Mouse (Mus musculus): ENCODE results near the gene Abhd12. TPM values are rescaled to one million over a fixed set of nuclear protein-coding genes. Genes with fewer than 3 reads are reported as not detected.

Abhd12 gene
- polyA plus RNA-seq (2017; shearing (Covaris generic)): 15.3 TPM

DNA sequence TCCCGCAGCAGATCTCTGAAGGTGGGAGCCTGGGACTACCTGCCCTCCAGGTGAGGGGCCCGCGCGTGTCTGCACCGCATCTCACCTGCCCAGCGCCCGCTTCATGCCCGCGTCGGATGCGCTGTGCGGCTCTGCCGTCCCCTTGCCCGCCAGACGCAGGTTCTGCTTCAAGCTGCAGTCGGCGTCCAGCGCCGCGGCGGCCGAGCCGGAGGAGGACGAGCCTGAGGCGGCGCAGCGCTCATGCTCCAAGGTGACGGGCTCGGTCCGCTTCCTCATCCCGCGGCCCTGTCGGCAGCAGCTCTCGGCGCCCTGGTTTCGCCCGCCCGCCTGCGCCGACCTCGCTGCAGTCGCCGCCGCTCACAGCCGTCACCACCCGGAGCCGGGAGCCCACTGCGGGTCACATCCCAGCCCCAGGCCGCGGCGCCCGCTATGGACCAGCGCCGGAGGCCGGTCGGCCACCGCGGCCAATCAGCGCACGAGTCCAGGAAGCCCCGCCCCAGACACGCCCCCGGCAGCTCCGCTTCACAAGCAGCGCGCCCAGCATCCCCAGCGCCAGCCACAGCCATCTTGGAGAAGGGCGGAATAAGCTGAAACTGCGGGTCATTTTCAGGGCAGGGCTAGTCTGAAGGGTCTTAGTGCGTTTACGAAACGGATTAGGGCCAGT, at the start of gene Abhd12:
TSS of gene Abhd12 (minus strand) at position 470 of the 664 bp plus-strand sequence.

DNA sequence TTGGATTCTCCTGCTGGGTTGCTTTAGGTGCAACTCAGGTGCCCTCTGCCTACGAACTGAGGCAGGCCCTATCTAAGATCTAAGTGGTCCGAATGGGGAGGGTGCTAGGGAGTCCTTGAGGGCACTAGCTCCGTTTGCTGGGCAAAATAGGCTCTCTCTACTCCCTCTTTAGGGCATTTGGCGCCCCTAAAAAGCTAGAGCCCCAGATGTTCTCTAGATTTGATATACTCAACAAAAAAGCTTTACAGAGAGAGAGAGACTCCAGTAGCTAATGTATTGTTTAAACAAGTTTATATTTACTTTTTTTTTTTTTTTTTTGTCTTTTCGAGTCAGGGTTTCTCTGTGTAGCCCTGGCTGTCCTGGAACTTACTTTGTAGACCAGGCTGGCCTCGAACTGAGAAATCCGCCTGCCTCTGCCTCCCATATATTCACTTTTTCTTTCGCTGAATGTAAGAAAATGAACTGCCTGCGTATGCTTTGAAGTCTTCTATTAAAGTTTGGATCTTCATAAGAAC, 452 bp upstream of the Abhd12 start, which contains the start of gene Gins1:
TSS of gene Gins1 (plus strand) at position 465 of the 515 bp plus-strand sequence.

GRCm38 (mm10) chr2:150786251-150787180, 118.0 kb downstream of the Abhd12 start, which contains the start of gene Pygb:
Gene Pygb (plus strand): TSS chr2:150786735.

Other genes starting within 250 kb of the Abhd12 start
- 19.7 TPM for gene Acss1, start 236.2 kb downstream of the Abhd12 start, polyA plus RNA-seq (2017; shearing (Covaris generic))
- not detected for gene Vsx1, start 215.4 kb downstream of the Abhd12 start, polyA plus RNA-seq (2017; shearing (Covaris generic))
- gene Entpd6, start 155.7 kb downstream of the Abhd12 start, polyA plus RNA-seq (2017; shearing (Covaris generic)): 59.5 TPM
- 115 TPM for gene Pygb, start 118.0 kb downstream of the Abhd12 start, polyA plus RNA-seq (2017; shearing (Covaris generic))
- 5.6 TPM for gene Gins1, start 659 bp upstream of the Abhd12 start, polyA plus RNA-seq (2017; shearing (Covaris generic))
- 0.70 TPM for gene Ninl, start 134.6 kb upstream of the Abhd12 start, polyA plus RNA-seq (2017; shearing (Covaris generic))
- gene Nanp, start 134.7 kb upstream of the Abhd12 start, polyA plus RNA-seq (2017; shearing (Covaris generic)): 35.0 TPM
- not detected for gene Gm14151, start 187.6 kb upstream of the Abhd12 start, polyA plus RNA-seq (2017; shearing (Covaris generic))
- gene Gm14147, start 193.5 kb upstream of the Abhd12 start, polyA plus RNA-seq (2017; shearing (Covaris generic)): not detected